Mouse (Mus musculus): ENCODE measurements around the gene Ccdc127. TPM values are rescaled to one million over a fixed set of nuclear protein-coding genes. Genes with fewer than 3 reads are reported as not detected.

The Ccdc127 gene
- polyA plus RNA-seq, 1 experiment from 2014 or later: 51.8 TPM

MicroRNAs within 50 kb of the gene (microRNA counts, 519-probe panel; counts per million panel counts)
- 32.2 counts per million for microRNA mmu-miR-692

Small RNA genes lying within 50 kb of the gene (microRNA-seq; reads per million reads assigned to microRNA genes)
- not detected for gene Mir692-3 (ENCODE audit: borderline number of aligned reads)

Other genes with a start within 250 kb of the Ccdc127 start
- gene Slc9a3, start 228.9 kb upstream of the Ccdc127 start, polyA plus RNA-seq (2014; fragmentation: Nextera tagmentation; extraction: Ambion mirVana): not detected in 2 replicates
- 58.0 and 64.4 TPM in 2 replicates for gene Exoc3, start 141.6 kb upstream of the Ccdc127 start, polyA plus RNA-seq (2014; fragmentation: Nextera tagmentation; extraction: Ambion mirVana)
- gene Ahrr, start 58.0 kb upstream of the Ccdc127 start, polyA plus RNA-seq (2014; fragmentation: Nextera tagmentation; extraction: Ambion mirVana): 0.70 and 0.76 TPM in 2 replicates
- 102 and 103 TPM in 2 replicates for gene Pdcd6, start 32.7 kb upstream of the Ccdc127 start, polyA plus RNA-seq (2014; fragmentation: Nextera tagmentation; extraction: Ambion mirVana)
- gene Sdha, start within 50 bp of the Ccdc127 start, polyA plus RNA-seq (2014; fragmentation: Nextera tagmentation; extraction: Ambion mirVana): 346 and 441 TPM in 2 replicates
- 0.60 and 1.3 TPM in 2 replicates for gene Lrrc14b, start 13.7 kb downstream of the Ccdc127 start, polyA plus RNA-seq (2014; fragmentation: Nextera tagmentation; extraction: Ambion mirVana)
- gene Zfp72, start 40.5 kb downstream of the Ccdc127 start, polyA plus RNA-seq (2014; fragmentation: Nextera tagmentation; extraction: Ambion mirVana): 3.3 and 4.4 TPM in 2 replicates
- gene Ftl1-ps1, start 49.4 kb downstream of the Ccdc127 start, polyA plus RNA-seq (2014; fragmentation: Nextera tagmentation; extraction: Ambion mirVana): 60.3 and 65.8 TPM in 2 replicates
- 15.6 and 17.0 TPM in 2 replicates for gene Zfp825, start 143.7 kb downstream of the Ccdc127 start, polyA plus RNA-seq (2014; fragmentation: Nextera tagmentation; extraction: Ambion mirVana)